Mouse (Mus musculus) limb, embryonic 14.5 days (tissue): ENCODE measurements around the gene Zfp1. TPM values are rescaled to one million over a fixed set of nuclear protein-coding genes. Genes with fewer than 3 reads are reported as not detected.
A peak's percentile ranks its signal among the peaks of the same experiment; 100 is the strongest.

Experiments
- ATAC-seq: fragments of 200-750 bp; cut with Nextera tagmentation; 2 replicates; pipeline ENCODE4 v1.8.0; 2017; ENCODE audit warnings: low read depth, moderate number of reproducible peaks, moderate TSS enrichment; ENCODE audit not compliant: low FRiP score
- DNase-seq: peaks from one replicate; pipeline ENCODE4 v3.0.0-alpha.2; 2015; ENCODE audit warnings: low spot score
- H3K27ac ChIP-seq: fragments of 300-500 bp; sonication (generic); replicated peaks from 2 replicates; pipeline ENCODE4 v1.5.1; 2014; ENCODE audit warnings: low read depth, mild to moderate bottlenecking, low read length, moderate library complexity, mixed read lengths
- H3K27me3 ChIP-seq: fragments of 300-500 bp; sonication (generic); 2 replicates; pipeline ENCODE4 v1.6.1; 2014; ENCODE audit warnings: low read length, mixed read lengths; ENCODE audit not compliant: control insufficient read depth, insufficient read depth
- H3K36me3 ChIP-seq: fragments of 300-500 bp; sonication (generic); 2 replicates; pipeline ENCODE4 v1.6.1; 2014; ENCODE audit warnings: mild to moderate bottlenecking, low read length, moderate library complexity, mixed read lengths; ENCODE audit not compliant: control insufficient read depth, insufficient read depth
- H3K4me1 ChIP-seq: fragments of 300-500 bp; sonication (generic); 2 replicates; pipeline ENCODE4 v1.6.1; 2014; ENCODE audit warnings: antibody characterized with exemption, low read length, mixed read lengths; ENCODE audit not compliant: control insufficient read depth, insufficient read depth
- H3K4me2 ChIP-seq: fragments of 300-500 bp; sonication (generic); replicated peaks from 2 replicates; pipeline ENCODE4 v1.6.1; 2014; ENCODE audit warnings: low read depth, mild to moderate bottlenecking, low read length, moderate library complexity; ENCODE audit not compliant: severe bottlenecking
- H3K4me3 ChIP-seq: fragments of 300-500 bp; sonication (generic); replicated peaks from 2 replicates; pipeline ENCODE4 v1.5.1; 2014; ENCODE audit warnings: low read length
- H3K9ac ChIP-seq: fragments of 300-500 bp; sonication (generic); 2 replicates; pipeline ENCODE4 v1.6.1; 2014; ENCODE audit warnings: mild to moderate bottlenecking, low read depth, low read length, moderate library complexity; ENCODE audit not compliant: severe bottlenecking
- H3K9me3 ChIP-seq: fragments of 300-500 bp; sonication (generic); 2 replicates; pipeline ENCODE4 v1.6.1; 2016; ENCODE audit warnings: low read length; ENCODE audit not compliant: control insufficient read depth
- POLR2A ChIP-seq: fragments of 200-500 bp; IDR thresholded peaks from 2 replicates; pipeline ENCODE4 v1.8.0; 2012; ENCODE audit warnings: inconsistent platforms, mild to moderate bottlenecking, moderate library complexity, borderline replicate concordance; ENCODE audit not compliant: insufficient read depth, insufficient read length; ENCODE audit errors: extremely low read depth
- WGBS: fragments of 180-500 bp; shearing (Covaris S2); extraction: QIAGEN DNeasy Blood & Tissue Kit; methylation state at CpG from one replicate; pipeline ENCODE4 v1.1.7; 2014; 5-methylcytosine and 5-hydroxymethylcytosine counted together
- polyA plus RNA-seq, 2 experiments: library from polyadenylated mRNA; depleted of rRNA in 1 of 2; stranded (reverse) in 1 of 2; unstranded in 1 of 2; fragments of >200 nt; fragmentation: Nextera tagmentation in 1 of 2; extraction: Ambion mirVana in 1 of 2; gene quantifications; 2 replicates each; pipeline versions ENCODE4 v1.2.1 to v1.2.3; 2012 to 2014

Gene Zfp1
- polyA plus RNA-seq, 2 experiments = 20.7 to 20.8 TPM

DNA sequence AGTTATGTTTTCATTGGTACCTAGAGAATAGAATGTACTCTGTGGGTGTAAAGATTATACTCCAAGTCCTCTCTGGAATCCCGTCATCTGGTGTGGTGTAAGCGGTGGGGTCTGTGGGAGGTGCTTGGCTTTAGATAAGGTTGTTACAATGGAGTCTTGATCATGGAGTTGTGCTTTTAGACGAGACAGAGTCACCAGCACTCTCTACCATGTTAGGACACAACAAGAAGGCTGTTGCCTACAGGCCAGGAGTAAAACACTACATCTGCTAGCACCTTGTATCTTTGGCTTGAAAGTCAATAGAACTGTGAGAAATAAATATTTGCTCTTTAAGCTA is 46.7 kb upstream of the Zfp1 start:
- no peak for ATAC-seq
- Histone ChIP-seq H3K9me3 (no peaks in the 10 kb centered on the region), H3K4me2 (no peak overlapping the region), H3K27me3 (no peaks in the 10 kb centered on the region), H3K27ac (0 out of 2 replicates have a peak overlapping the region, but pooled peaks have one; percentile 19), H3K9ac (no peak overlapping the region), H3K4me1 (peaks cover 19% of the 10 kb centered on the region), H3K36me3 (no peaks in the 10 kb centered on the region), H3K4me3 (no peak overlapping the region)
- no peak for TF ChIP-seq POLR2A
- DNase-seq = no peak
- 69% methylated on average over 3 of the region's 3 CpGs for WGBS

DNA sequence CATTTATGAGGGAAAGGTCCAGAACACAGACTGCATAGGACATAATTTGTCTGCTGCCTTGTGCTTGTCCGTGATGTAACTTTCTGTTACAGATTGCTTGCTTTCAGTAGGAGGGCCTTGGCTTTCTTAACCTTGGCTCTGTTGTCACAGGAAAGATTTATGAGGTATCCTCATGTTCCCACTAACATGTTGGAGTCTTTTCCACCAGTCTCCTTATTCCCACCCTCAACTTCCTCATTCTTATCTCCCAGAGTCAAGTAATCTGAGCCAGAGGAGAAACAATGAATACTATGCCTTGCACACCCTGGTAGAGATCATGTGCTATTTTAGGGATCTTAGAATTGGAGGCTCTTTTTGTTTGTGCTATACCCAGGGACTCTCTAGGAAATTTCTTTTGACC is 45.9 kb upstream of the Zfp1 start:
- H3K36me3 ChIP-seq = no peaks in the 10 kb centered on the region
- H3K9me3 ChIP-seq = no peaks in the 10 kb centered on the region
- H3K27me3 ChIP-seq = no peaks in the 10 kb centered on the region
- no peak overlapping the region for H3K9ac ChIP-seq
- H3K4me2 ChIP-seq = no peak overlapping the region
- H3K4me1 ChIP-seq = peaks cover 19% of the 10 kb centered on the region
- ATAC-seq (0 out of 2 replicates have a peak, but pooled peaks have one; percentile 46), DNase-seq (peak; percentile 64)
- TF ChIP-seq POLR2A = no peak
- H3K4me3 ChIP-seq = no peak overlapping the region
- H3K27ac ChIP-seq = 0 out of 2 replicates have a peak overlapping the region, but pooled peaks have one; percentile 19
- WGBS = 36% methylated on average over 1 of the region's 1 CpGs

DNA sequence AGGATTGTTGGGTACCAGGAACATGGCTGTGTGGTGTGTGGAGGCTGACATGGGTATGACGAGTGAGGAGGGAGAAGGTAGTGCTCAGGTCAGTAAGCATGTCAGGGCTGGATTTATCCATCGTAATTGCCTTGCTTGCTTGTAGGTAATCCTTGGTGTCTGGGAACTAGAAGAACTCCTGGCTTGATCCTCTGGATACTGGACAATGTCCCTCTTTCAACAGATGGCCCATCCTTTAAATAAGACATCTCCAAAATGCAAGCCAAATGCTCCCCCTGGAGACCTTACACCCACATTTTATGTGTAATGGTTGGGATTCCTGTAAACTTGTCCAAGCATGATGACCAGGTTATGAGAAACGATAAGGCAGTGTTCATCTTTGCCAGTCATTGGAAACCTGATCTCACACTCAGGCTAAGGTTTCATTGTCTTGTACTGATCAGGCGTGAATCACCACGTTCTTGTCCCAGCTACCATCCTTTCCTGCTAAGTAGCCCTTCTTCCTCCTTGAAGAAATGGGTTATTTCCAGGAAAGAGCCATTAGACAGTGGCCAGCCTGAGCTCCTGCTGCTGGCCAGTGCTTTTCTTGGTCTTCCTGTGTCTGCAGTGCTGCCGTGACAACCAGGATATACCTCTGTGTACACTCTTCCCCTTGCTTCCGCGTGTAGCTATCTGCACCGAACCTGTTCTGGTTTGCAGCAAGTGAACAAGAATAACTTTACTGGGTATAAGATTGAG is 43.3 kb upstream of the Zfp1 start:
- DNase-seq = no peak
- Histone ChIP-seq H3K4me1 (peaks cover 19% of the 10 kb centered on the region), H3K36me3 (no peaks in the 10 kb centered on the region), H3K4me2 (no peak overlapping the region), H3K4me3 (no peak overlapping the region), H3K9me3 (no peaks in the 10 kb centered on the region), H3K9ac (no peak overlapping the region), H3K27ac (no peak overlapping the region), H3K27me3 (no peaks in the 10 kb centered on the region)
- no peak for ATAC-seq
- 78% methylated on average over 9 of the region's 9 CpGs for WGBS
- TF ChIP-seq POLR2A = no peak

DNA sequence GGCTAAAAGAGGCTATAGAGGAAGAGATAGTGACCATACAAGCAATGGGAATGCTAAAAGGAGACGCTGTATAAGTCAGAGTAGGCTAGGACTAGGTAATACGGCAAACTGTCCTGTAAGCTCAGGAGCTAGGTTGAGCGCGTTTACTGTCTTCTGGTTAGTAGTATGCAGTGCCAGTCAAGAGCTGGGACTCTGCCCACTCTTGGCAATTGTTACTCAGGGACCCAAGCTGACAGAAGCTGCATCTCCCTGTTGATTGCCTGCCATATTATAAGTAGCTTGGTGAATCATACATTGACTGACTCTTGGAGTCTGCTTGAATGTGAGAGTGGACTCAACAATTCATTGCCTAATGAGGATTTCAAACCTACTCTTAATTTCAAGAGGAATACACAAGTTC is 41.2 kb upstream of the Zfp1 start:
- no peaks in the 10 kb centered on the region for H3K9me3 ChIP-seq
- ATAC-seq (no peak), DNase-seq (no peak)
- no peak overlapping the region for H3K4me2 ChIP-seq
- H3K9ac ChIP-seq = no peak overlapping the region
- TF ChIP-seq POLR2A = no peak
- H3K36me3 ChIP-seq = no peaks in the 10 kb centered on the region
- H3K27me3 ChIP-seq = no peaks in the 10 kb centered on the region
- no peak overlapping the region for H3K4me3 ChIP-seq
- no peak overlapping the region for H3K27ac ChIP-seq
- peaks cover 4% of the 10 kb centered on the region for H3K4me1 ChIP-seq
- WGBS = 97% methylated on average over 4 of the region's 4 CpGs

DNA sequence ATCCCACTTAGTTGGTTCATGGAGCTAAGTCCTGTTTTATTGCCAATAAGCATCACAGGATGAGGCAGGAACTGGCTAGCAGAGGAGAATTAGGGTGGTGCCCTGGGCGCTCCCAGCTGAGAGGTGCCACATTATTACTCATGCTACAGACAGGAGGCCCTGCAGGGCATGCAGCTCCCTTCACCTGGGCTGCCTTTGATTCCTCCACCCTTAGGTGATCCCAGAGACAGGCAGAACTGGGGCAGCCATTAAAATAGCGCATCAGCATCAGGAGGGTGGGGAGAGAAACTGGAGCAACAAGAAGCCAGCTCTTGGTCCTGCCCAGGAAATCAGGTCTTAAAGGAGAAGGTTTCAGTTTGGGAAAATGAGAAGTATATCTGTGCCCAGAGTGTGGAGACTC is 38.2 kb upstream of the Zfp1 start:
- H3K9ac ChIP-seq = no peak overlapping the region
- H3K9me3 ChIP-seq = no peaks in the 10 kb centered on the region
- TF ChIP-seq POLR2A = no peak
- no peaks in the 10 kb centered on the region for H3K4me1 ChIP-seq
- H3K27ac ChIP-seq = no peak overlapping the region
- WGBS = 77% methylated on average over 2 of the region's 2 CpGs
- H3K36me3 ChIP-seq = no peaks in the 10 kb centered on the region; the same call in 1 of the 2 replicates
- H3K27me3 ChIP-seq = no peaks in the 10 kb centered on the region
- no peak for DNase-seq
- ATAC-seq = no peak
- no peak overlapping the region for H3K4me3 ChIP-seq
- no peak overlapping the region for H3K4me2 ChIP-seq
